Comparison of ENCODE assay signal across 31 mouse cellular contexts in the genomic region with DNA sequence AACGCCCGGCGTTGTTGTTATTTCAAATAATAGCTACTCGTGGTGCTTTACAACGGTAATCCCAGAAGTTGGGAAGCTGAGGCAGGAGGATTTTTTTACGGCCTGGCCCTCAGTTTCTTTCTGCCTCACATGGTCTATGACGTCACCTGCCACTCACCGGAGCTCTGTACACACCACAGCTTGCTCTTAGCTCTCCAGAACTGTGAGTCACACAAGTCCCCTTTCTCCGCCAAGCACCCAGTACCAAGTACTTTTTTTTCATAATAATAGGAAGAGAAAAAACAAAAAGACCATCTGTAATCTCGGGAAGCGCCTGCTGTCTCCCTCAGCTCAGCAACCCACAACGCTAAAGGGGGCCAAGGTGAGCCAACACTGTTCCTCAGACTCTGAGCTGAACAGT. TPM values are rescaled to one million over a fixed set of nuclear protein-coding genes. Genes with fewer than 3 reads are reported as not detected.
DNase-seq lines count a peak whose midpoint lies in the region; ATAC-seq and TF ChIP-seq lines count a peak whose summit lies in the region.
"Had no signal": no experiment of that assay in that cellular context is flagged by ENCODE, and none has a peak within 500 bp of the region (broad histone marks: within the 10 kb centered on the region; RNA-seq: fewer than 3 reads in every experiment).

No protein-coding gene starts in this region.

- peak; percentile 38 to 74 for DNase-seq in layer of hippocampus, adult 2 months (ENCODE audit: low spot score in 2 of 2)
- no peak for DNase-seq in layer of hippocampus, postnatal 25 days (ENCODE audit: extremely low spot score in 1 of 2, low spot score in 1 of 2)
- DNase-seq in limb, embryonic 14.5 days (ENCODE audit: low spot score), result no peak
- DNase-seq in limb, embryonic 10.5 days (ENCODE audit: low spot score), result no peak
- peak; percentile 9 for DNase-seq in NIH3T3 (ENCODE audit: low read depth)
- no peak for DNase-seq in urinary bladder, adult 2 months (ENCODE audit: low spot score)
- DNase-seq in gastrocnemius, postnatal 25 days, result no peak
- DNase-seq: adrenal gland, adult 2 months; adrenal gland, postnatal 14 days; cerebellum, adult 11-12 months; cerebellum, adult 8-10 months; cerebellum, postnatal 10 days; cerebellum, postnatal 36 days; embryo, embryonic 11 days; gastrocnemius, adult 2 months; gastrocnemius, postnatal 14 days; heart, adult 18-20 months; heart, postnatal 10 days; heart, postnatal 36 days had no signal

- H3K9me3 ChIP-seq in limb, embryonic 14.5 days (ENCODE audit: control insufficient read depth, low read length), result no peaks in the 10 kb centered on the region
- no peaks in the 10 kb centered on the region for H3K9me3 ChIP-seq in limb, embryonic 10.5 days (replicated peaks)
- H3K9me3 ChIP-seq: embryonic facial prominence, embryonic 10.5 days; embryonic facial prominence, embryonic 13.5 days; forebrain, embryonic 12.5 days; forebrain, embryonic 15.5 days; G1E; heart, embryonic 12.5 days; heart, embryonic 15.5 days; hindbrain, embryonic 10.5 days had no signal

- H3K4me3 ChIP-seq in layer of hippocampus, adult 2 months, result no peak overlapping the region
- no peak overlapping the region for H3K4me3 ChIP-seq in limb, embryonic 14.5 days (replicated peaks; ENCODE audit: low read length)
- H3K4me3 ChIP-seq in limb, embryonic 10.5 days, result no peak overlapping the region
- H3K4me3 ChIP-seq: embryonic facial prominence, embryonic 10.5 days; embryonic facial prominence, embryonic 13.5 days; erythroblast, embryonic 14.5 days; forebrain, embryonic 12.5 days; forebrain, embryonic 15.5 days; gastrocnemius, adult 2 months; heart, embryonic 12.5 days; heart, embryonic 15.5 days; hindbrain, embryonic 10.5 days had no signal

- no peaks in the 10 kb centered on the region for H3K4me1 ChIP-seq in limb, embryonic 14.5 days (ENCODE audit: control insufficient read depth, insufficient read depth, low read length)
- peaks cover 33% of the 10 kb centered on the region for H3K4me1 ChIP-seq in limb, embryonic 10.5 days
- H3K4me1 ChIP-seq: forebrain, embryonic 15.5 days; heart, embryonic 12.5 days; heart, embryonic 15.5 days had no signal

- H3K27ac ChIP-seq in layer of hippocampus, adult 2 months, result peak overlapping the region; percentile 70
- no peak overlapping the region for H3K27ac ChIP-seq in limb, embryonic 14.5 days (replicated peaks; ENCODE audit: low read depth, low read length)
- H3K27ac ChIP-seq in limb, embryonic 10.5 days, result no peak overlapping the region
- H3K27ac ChIP-seq: embryonic facial prominence, embryonic 10.5 days; embryonic facial prominence, embryonic 13.5 days; forebrain, embryonic 12.5 days; forebrain, embryonic 15.5 days; gastrocnemius, adult 2 months; heart, embryonic 15.5 days; hindbrain, embryonic 10.5 days; hindbrain, embryonic 14.5 days; hindbrain, postnatal 0 days had no signal

- H3K9ac ChIP-seq in limb, embryonic 14.5 days (ENCODE audit: low read depth, low read length, severe bottlenecking), result no peak overlapping the region
- H3K9ac ChIP-seq: embryonic facial prominence, embryonic 13.5 days; forebrain, embryonic 12.5 days; forebrain, embryonic 15.5 days; heart, embryonic 12.5 days; heart, embryonic 15.5 days; hindbrain, embryonic 14.5 days had no signal

- no peak for TF ChIP-seq CTCF in layer of hippocampus, adult 2 months (conservative IDR thresholded peaks at IDR 0.05)

- H3K27me3 ChIP-seq in limb, embryonic 14.5 days (ENCODE audit: control insufficient read depth, insufficient read depth, low read length), result peaks cover under 1% of the 10 kb centered on the region; the same call in 1 of the 2 replicates
- H3K27me3 ChIP-seq in limb, embryonic 10.5 days (ENCODE audit: low read depth, poor library complexity, severe bottlenecking), result peaks cover 52% of the 10 kb centered on the region

- 91% methylated on average over 12 of the region's 12 CpGs for WGBS in limb, embryonic 14.5 days
- WGBS in limb, embryonic 10.5 days, result 89% methylated on average over 12 of the region's 12 CpGs

- no peak for TF ChIP-seq POLR2A in limb, embryonic 14.5 days (IDR thresholded peaks at IDR 0.05; ENCODE audit: borderline replicate concordance, extremely low read depth, insufficient read depth, insufficient read length)

- no peak overlapping the region for H3K4me2 ChIP-seq in limb, embryonic 14.5 days (replicated peaks; ENCODE audit: low read depth, low read length, severe bottlenecking)
- H3K4me2 ChIP-seq: embryonic facial prominence, embryonic 13.5 days; forebrain, embryonic 12.5 days; forebrain, embryonic 15.5 days; heart, embryonic 12.5 days; heart, embryonic 15.5 days; hindbrain, embryonic 14.5 days had no signal

- ATAC-seq in limb, embryonic 14.5 days (ENCODE audit: low FRiP score, low read depth), result 0 out of 2 replicates have a peak, but pooled peaks have one; percentile 20
- ATAC-seq: inflammation-experienced regulatory T-cells, adult 6 months had no signal

- H3K36me3 ChIP-seq in limb, embryonic 14.5 days (ENCODE audit: control insufficient read depth, insufficient read depth, low read length), result no peaks in the 10 kb centered on the region
- H3K36me3 ChIP-seq in limb, embryonic 10.5 days, result no peaks in the 10 kb centered on the region
- H3K36me3 ChIP-seq: embryonic facial prominence, embryonic 10.5 days; embryonic facial prominence, embryonic 13.5 days; forebrain, embryonic 12.5 days; forebrain, embryonic 15.5 days; G1E; heart, embryonic 12.5 days; heart, embryonic 15.5 days; hindbrain, embryonic 10.5 days had no signal

RNA-seq across cellular contexts. Expression of gene Fbxo2, which starts 21.1 kb away (rescaled TPM):
- 100 to 1,000 TPM in 1 of 2 experiments, 10 to 100 TPM in 1; 99.8 to 106 TPM for total RNA-seq in layer of hippocampus, adult 2 months (2021)
- total RNA-seq in layer of hippocampus, postnatal 25 days (2021), result 100 to 1,000 TPM in 1 of 2 experiments, 10 to 100 TPM in 1; 97.4 to 116 TPM
- 4.2 and 4.4 TPM in 2 replicates for polyA plus RNA-seq in limb, embryonic 14.5 days (2012; rRNA removed)
- 4.3 and 6.7 TPM in 2 replicates for polyA plus RNA-seq in limb, embryonic 14.5 days (2014; fragmentation: Nextera tagmentation; extraction: Ambion mirVana)
- 0.49 and 0.65 TPM in 2 replicates for polyA plus RNA-seq in limb, embryonic 10.5 days (2016; fragmentation: Nextera tagmentation; extraction: Ambion mirVana)
- polyA plus RNA-seq in urinary bladder, adult 2 months (2012; rRNA removed), result 3.6 and 4.6 TPM in 2 replicates
- total RNA-seq in gastrocnemius, postnatal 25 days (2021), result under 1 TPM in 1 of 2 experiments, not detected in 1; 0.28 TPM
- total RNA-seq: gastrocnemius, postnatal 14 days; heart, postnatal 10 days had no signal
- polyA plus RNA-seq: erythroblast, embryonic 14.5 days; inflammation-experienced regulatory T-cells, adult 6 months had no signal

RNA-seq across cellular contexts. Expression of gene Fbxo44, which starts 21.2 kb away (rescaled TPM):
- 100 to 1,000 TPM; 136 to 141 TPM for total RNA-seq in layer of hippocampus, adult 2 months (2021)
- total RNA-seq in layer of hippocampus, postnatal 25 days (2021), result 100 to 1,000 TPM; 127 TPM
- polyA plus RNA-seq in limb, embryonic 14.5 days (2012; rRNA removed), result 21.1 and 24.7 TPM in 2 replicates
- 8.1 and 10.8 TPM in 2 replicates for polyA plus RNA-seq in limb, embryonic 14.5 days (2014; fragmentation: Nextera tagmentation; extraction: Ambion mirVana)
- polyA plus RNA-seq in limb, embryonic 10.5 days (2016; fragmentation: Nextera tagmentation; extraction: Ambion mirVana), result 4.4 and 9.7 TPM in 2 replicates
- 18.3 and 19.0 TPM in 2 replicates for polyA plus RNA-seq in urinary bladder, adult 2 months (2012; rRNA removed)
- 1 to 10 TPM; 6.4 to 7.1 TPM for total RNA-seq in gastrocnemius, postnatal 25 days (2021)

RNA-seq across cellular contexts. Expression of gene Fbxo6, which starts 29.5 kb away (rescaled TPM):
- total RNA-seq in layer of hippocampus, adult 2 months (2021), result 10 to 100 TPM; 25.4 to 29.8 TPM
- total RNA-seq in layer of hippocampus, postnatal 25 days (2021), result 10 to 100 TPM; 27.9 to 28.7 TPM
- 12.4 and 13.9 TPM in 2 replicates for polyA plus RNA-seq in limb, embryonic 14.5 days (2012; rRNA removed)
- polyA plus RNA-seq in limb, embryonic 14.5 days (2014; fragmentation: Nextera tagmentation; extraction: Ambion mirVana), result 15.5 and 16.4 TPM in 2 replicates
- polyA plus RNA-seq in limb, embryonic 10.5 days (2016; fragmentation: Nextera tagmentation; extraction: Ambion mirVana), result 9.0 and 11.1 TPM in 2 replicates
- 66.4 and 70.1 TPM in 2 replicates for polyA plus RNA-seq in urinary bladder, adult 2 months (2012; rRNA removed)
- 10 to 100 TPM; 28.8 to 29.8 TPM for total RNA-seq in gastrocnemius, postnatal 25 days (2021)

RNA-seq across cellular contexts. Expression of gene Draxin, which starts 51.0 kb away (rescaled TPM):
- total RNA-seq in layer of hippocampus, adult 2 months (2021), result 1 to 10 TPM in 1 of 2 experiments, under 1 TPM in 1; 0.83 to 1.0 TPM
- total RNA-seq in layer of hippocampus, postnatal 25 days (2021), result 1 to 10 TPM; 2.3 TPM
- polyA plus RNA-seq in limb, embryonic 14.5 days (2012; rRNA removed), result 1.5 and 1.7 TPM in 2 replicates
- polyA plus RNA-seq in limb, embryonic 14.5 days (2014; fragmentation: Nextera tagmentation; extraction: Ambion mirVana), result 0.45 and 0.50 TPM in 2 replicates
- 0.78 and 1.3 TPM in 2 replicates for polyA plus RNA-seq in limb, embryonic 10.5 days (2016; fragmentation: Nextera tagmentation; extraction: Ambion mirVana)
- polyA plus RNA-seq in urinary bladder, adult 2 months (2012; rRNA removed), result 0.01 and 0.04 TPM in 2 replicates
- not detected for total RNA-seq in gastrocnemius, postnatal 25 days (2021)
- total RNA-seq: heart, postnatal 10 days had no signal
- polyA plus RNA-seq: erythroblast, embryonic 14.5 days; G1E; heart, embryonic 15.5 days; inflammation-experienced regulatory T-cells, adult 6 months had no signal

RNA-seq across cellular contexts. Expression of gene Mad2l2, which starts 51.3 kb away (rescaled TPM):
- total RNA-seq in layer of hippocampus, adult 2 months (2021), result 10 to 100 TPM; 13.8 to 14.5 TPM
- 10 to 100 TPM; 15.0 to 16.5 TPM for total RNA-seq in layer of hippocampus, postnatal 25 days (2021)
- polyA plus RNA-seq in limb, embryonic 14.5 days (2012; rRNA removed), result 55.9 and 56.9 TPM in 2 replicates
- polyA plus RNA-seq in limb, embryonic 14.5 days (2014; fragmentation: Nextera tagmentation; extraction: Ambion mirVana), result 66.0 and 77.8 TPM in 2 replicates
- 71.7 and 93.8 TPM in 2 replicates for polyA plus RNA-seq in limb, embryonic 10.5 days (2016; fragmentation: Nextera tagmentation; extraction: Ambion mirVana)
- polyA plus RNA-seq in urinary bladder, adult 2 months (2012; rRNA removed), result 25.3 and 28.7 TPM in 2 replicates
- total RNA-seq in gastrocnemius, postnatal 25 days (2021), result 10 to 100 TPM; 10.2 to 11.0 TPM

Comparison
In these comparisons a context has a peak if more than half of its experiments do, and no peak if none do; other contexts are left out.
1. DNase-seq: peak in layer of hippocampus, adult 2 months (2 of 2) and NIH3T3 (single experiment); none in layer of hippocampus, postnatal 25 days (0 of 2), limb, embryonic 14.5 days (single experiment), limb, embryonic 10.5 days (single experiment), urinary bladder, adult 2 months (single experiment) and gastrocnemius, postnatal 25 days (single experiment).
2. RNA of gene Fbxo2, which starts 21.1 kb away (total RNA-seq): 97.4 to 116 TPM in layer of hippocampus, postnatal 25 days and 99.8 to 106 TPM in layer of hippocampus, adult 2 months; 0.28 TPM in gastrocnemius, postnatal 25 days; every median in the first group is over 10 times any median in the second.
3. RNA of gene Fbxo44, which starts 21.2 kb away (total RNA-seq): 136 to 141 TPM in layer of hippocampus, adult 2 months and 127 TPM in layer of hippocampus, postnatal 25 days; 6.4 to 7.1 TPM in gastrocnemius, postnatal 25 days; every median in the first group is over 10 times any median in the second.